Mouse (Mus musculus) liver, adult 2 months (tissue): ENCODE measurements around the gene Morc1. TPM values are rescaled to one million over a fixed set of nuclear protein-coding genes. Genes with fewer than 3 reads are reported as not detected.

Source experiments
- DNase-seq: peaks from one replicate; pipeline ENCODE4 v3.0.0-alpha.2; 2011; ENCODE audit warnings: low read depth, low spot score; ENCODE audit errors: extremely low read depth
- H3K27ac ChIP-seq: fragments of 200-500 bp; replicated peaks from 2 replicates; pipeline ENCODE4 v1.5.1; 2012; ENCODE audit warnings: low read depth, mild to moderate bottlenecking, control low read depth, inconsistent platforms, low read length; ENCODE audit not compliant: insufficient read depth
- H3K27me3 ChIP-seq: fragments of 200-500 bp; 2 replicates; pipeline ENCODE4 v1.6.1; 2012; ENCODE audit warnings: mild to moderate bottlenecking, moderate library complexity, low read length, inconsistent platforms; ENCODE audit not compliant: control insufficient read depth, insufficient read depth
- H3K36me3 ChIP-seq: fragments of 200-500 bp; 2 replicates; pipeline ENCODE4 v1.6.1; 2012; ENCODE audit warnings: low read length, inconsistent platforms; ENCODE audit not compliant: control insufficient read depth, insufficient read depth
- H3K4me1 ChIP-seq: fragments of 200-500 bp; 2 replicates; pipeline ENCODE4 v1.6.1; 2011; ENCODE audit warnings: low read length; ENCODE audit not compliant: control insufficient read depth, insufficient read depth
- H3K4me3 ChIP-seq: fragments of 200-500 bp; 2 replicates; pipeline ENCODE4 v1.5.1; 2011; ENCODE audit warnings: low read depth, mild to moderate bottlenecking, control low read depth, low read length, moderate library complexity; ENCODE audit not compliant: insufficient read depth
- H3K79me2 ChIP-seq: fragments of 200-500 bp; 2 replicates; pipeline ENCODE4 v1.6.1; 2012; ENCODE audit warnings: inconsistent platforms, mild to moderate bottlenecking, low read length, moderate library complexity; ENCODE audit not compliant: control insufficient read depth, insufficient read depth
- H3K9ac ChIP-seq: fragments of 200-500 bp; 2 replicates; pipeline ENCODE4 v1.6.1; 2012; ENCODE audit warnings: low read depth, mild to moderate bottlenecking, control low read depth, inconsistent platforms, low read length
- CTCF ChIP-seq: fragments of 200-500 bp; IDR thresholded peaks from 2 replicates; pipeline ENCODE4 v1.5.1; 2011; ENCODE audit warnings: low read depth, low read length, control low read depth
- POLR2A ChIP-seq: fragments of 200-500 bp; IDR thresholded peaks from 2 replicates; pipeline ENCODE4 v1.6.1; 2011; ENCODE audit warnings: low read length, control low read depth; ENCODE audit not compliant: insufficient read depth; ENCODE audit errors: extremely low read depth
- WGBS: fragments of 180-500 bp; shearing (Covaris S2); methylation state at CpG from one replicate; pipeline ENCODE4 v1.1.7; 2018; 5-methylcytosine and 5-hydroxymethylcytosine counted together
- polyA plus RNA-seq: library from polyadenylated mRNA; depleted of rRNA; stranded (reverse); fragments of >200 nt; gene quantifications from 2 replicates; pipeline ENCODE4 v1.2.3, GENCODE M21; 2012; rRNA removed
- total RNA-seq: library from RNA; depleted of rRNA; stranded (reverse); fragments of >200 nt; gene quantifications from 2 replicates; pipeline ENCODE4 v1.2.3, GENCODE M21; 2014; rRNA removed

The Morc1 gene
- total and polyA plus RNA-seq, 2 experiments = not detected

- 84% methylated on average over 5 of the region's 5 CpGs for WGBS
- no peaks in the 10 kb centered on the region for H3K79me2 ChIP-seq
- no peaks in the 10 kb centered on the region for H3K36me3 ChIP-seq
- no peak for DNase-seq
- H3K9ac ChIP-seq = no peak overlapping the region
- H3K27me3 ChIP-seq = no peaks in the 10 kb centered on the region
- H3K4me1 ChIP-seq = no peaks in the 10 kb centered on the region
- no peak overlapping the region for H3K27ac ChIP-seq
- no peak overlapping the region for H3K4me3 ChIP-seq
- TF ChIP-seq POLR2A (no peak), CTCF (no peak)
These were observed 246.3 kb downstream of the Morc1 start for GRCm38 (mm10) chr16:48677381-48677780.

- Histone ChIP-seq H3K27ac (no peak overlapping the region), H3K27me3 (no peaks in the 10 kb centered on the region), H3K36me3 (no peaks in the 10 kb centered on the region), H3K79me2 (no peaks in the 10 kb centered on the region), H3K9ac (no peak overlapping the region), H3K4me3 (no peak overlapping the region), H3K4me1 (no peaks in the 10 kb centered on the region)
- no peak for DNase-seq
- TF ChIP-seq POLR2A = no peak
- no peak for TF ChIP-seq CTCF
- 68% methylated on average over 1 of the region's 1 CpGs for WGBS
These were observed 247.0 kb downstream of the Morc1 start for GRCm38 (mm10) chr16:48678029-48678428.

Other genes starting within 250 kb of the Morc1 start
- gene Dppa4, start 147.5 kb upstream of the Morc1 start, total RNA-seq = not detected in 2 replicates
- gene Dppa4, start 147.5 kb upstream of the Morc1 start, polyA plus RNA-seq = not detected in 2 replicates
- gene Dppa2, start 127.3 kb upstream of the Morc1 start, total RNA-seq = not detected in 2 replicates
- not detected in 2 replicates for gene Dppa2, start 127.3 kb upstream of the Morc1 start, polyA plus RNA-seq
- gene Gm5485, start 18.8 kb upstream of the Morc1 start, total RNA-seq = not detected in 2 replicates
- not detected in 2 replicates for gene Gm5485, start 18.8 kb upstream of the Morc1 start, polyA plus RNA-seq